Mouse (Mus musculus): ENCODE results near the gene Slc34a1.

DNA sequence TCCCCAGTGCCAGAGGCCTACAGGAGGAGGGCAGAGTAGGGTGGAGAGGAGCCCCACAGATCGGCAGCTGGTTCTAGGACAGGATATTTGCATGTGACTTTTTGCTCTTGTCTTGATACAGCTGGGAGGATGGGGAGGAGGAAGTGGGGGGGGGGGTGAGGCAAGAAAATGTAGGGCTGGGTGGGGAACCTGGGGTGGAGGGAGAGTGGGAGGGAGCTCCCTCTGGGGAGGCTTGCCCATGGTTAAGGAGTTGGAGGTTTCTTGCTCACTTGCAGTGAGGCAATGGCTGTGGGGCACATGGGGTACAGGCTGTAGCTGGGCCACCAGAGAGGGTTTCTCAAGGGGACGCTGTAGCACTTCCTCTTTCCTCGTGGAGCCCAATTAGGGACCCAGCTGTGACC, 49.6 kb downstream of the Slc34a1 start:
- TF ChIP-seq POLR2A (IDR thresholded peaks at IDR 0.05; ENCODE audit: borderline replicate concordance, insufficient read depth, low read length) (no peak), CTCF (IDR thresholded peaks at IDR 0.05; ENCODE audit: borderline replicate concordance, insufficient read depth, low read depth, low read length) (no peak)

All from cerebellum, adult 2 months (tissue).